Mouse (Mus musculus) embryonic facial prominence, embryonic 11.5 days (tissue): Measurements from ENCODE around the gene Rnaseh2a. TPM values are rescaled to one million over a fixed set of nuclear protein-coding genes. Genes with fewer than 3 reads are reported as not detected.
A peak's percentile ranks its signal among the peaks of the same experiment; 100 is the strongest.

Source experiments
- ATAC-seq: fragments of 200-750 bp; cut with Nextera tagmentation; replicated peaks from 2 replicates; pipeline ENCODE4 v1.8.0; 2017; ENCODE audit warnings: low read depth; ENCODE audit not compliant: insufficient number of reproducible peaks, low FRiP score, low TSS enrichment
- DNase-seq: peaks from one replicate; pipeline ENCODE4 v3.0.0-alpha.2; 2015; ENCODE audit warnings: low spot score
- H3K27ac ChIP-seq: fragments of 300-500 bp; sonication (generic); replicated peaks from 2 replicates; pipeline ENCODE4 v1.5.1; 2014; ENCODE audit warnings: mild to moderate bottlenecking, low read depth, low read length, control low read depth
- H3K27me3 ChIP-seq: fragments of 300-500 bp; sonication (generic); 2 replicates; pipeline ENCODE4 v1.6.1; 2014; ENCODE audit warnings: mild to moderate bottlenecking, low read length, moderate library complexity, mixed read lengths; ENCODE audit not compliant: control insufficient read depth, insufficient read depth
- H3K36me3 ChIP-seq: fragments of 300-500 bp; sonication (generic); replicated peaks from 2 replicates; pipeline ENCODE4 v1.6.1; 2014; ENCODE audit warnings: low read depth, mild to moderate bottlenecking, low read length, moderate library complexity, mixed read lengths; ENCODE audit not compliant: control insufficient read depth, insufficient read depth
- H3K4me1 ChIP-seq: fragments of 300-500 bp; sonication (generic); 2 replicates; pipeline ENCODE4 v1.6.1; 2014; ENCODE audit warnings: low read length, mixed read lengths; ENCODE audit not compliant: control insufficient read depth, insufficient read depth
- H3K4me2 ChIP-seq: fragments of 300-500 bp; sonication (generic); 2 replicates; pipeline ENCODE4 v1.6.1; 2014; ENCODE audit warnings: low read depth, mild to moderate bottlenecking, control low read depth, low read length, moderate library complexity
- H3K4me3 ChIP-seq: fragments of 300-500 bp; sonication (generic); 2 replicates; pipeline ENCODE4 v1.5.1; 2014; ENCODE audit warnings: low read depth, low read length, control low read depth
- H3K9ac ChIP-seq: fragments of 300-500 bp; sonication (generic); replicated peaks from 2 replicates; pipeline ENCODE4 v1.6.1; 2014; ENCODE audit warnings: mild to moderate bottlenecking, control low read depth, low read length
- H3K9me3 ChIP-seq: fragments of 300-500 bp; sonication (generic); replicated peaks from 2 replicates; pipeline ENCODE4 v1.6.1; 2016; ENCODE audit warnings: mild to moderate bottlenecking, low read length, inconsistent platforms, mixed read lengths; ENCODE audit not compliant: control insufficient read depth
- WGBS: fragments of 180-500 bp; shearing (Covaris S2); extraction: QIAGEN DNeasy Blood & Tissue Kit; methylation state at CpG from one replicate; pipeline ENCODE4 v1.1.7; 2014; 5-methylcytosine and 5-hydroxymethylcytosine counted together
- polyA plus RNA-seq: library from polyadenylated mRNA; unstranded; fragments of >200 nt; fragmentation: Nextera tagmentation; extraction: Ambion mirVana; gene quantifications from 2 replicates; pipeline ENCODE4 v1.2.1, GENCODE M21; 2014

The Rnaseh2a gene
- polyA plus RNA-seq, 1 experiment from 2014 or later: 109 TPM

DNA sequence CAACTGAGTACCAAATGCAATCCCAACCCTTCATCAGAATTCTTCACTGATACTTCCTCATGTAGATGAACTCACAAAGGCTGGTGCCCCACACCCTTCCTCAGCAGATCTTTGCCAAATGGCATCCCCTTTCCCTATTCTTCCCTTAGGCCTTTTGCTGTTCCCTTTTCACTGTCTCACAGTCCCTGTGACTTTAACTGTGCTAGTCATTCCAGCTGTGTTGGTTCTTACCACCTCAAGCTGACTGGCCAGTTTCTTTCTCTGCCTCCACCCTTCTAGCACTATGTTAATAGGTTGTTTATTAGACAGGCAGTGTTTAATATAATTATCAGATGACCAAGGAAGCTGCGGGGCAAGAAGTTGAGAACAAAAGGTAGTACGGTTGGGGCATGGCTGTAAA is 917 bp downstream of the Rnaseh2a start:
- peaks cover 3% of the 10 kb centered on the region for H3K36me3 ChIP-seq
- 19% methylated on average over 2 of the region's 2 CpGs for WGBS
- H3K4me2 ChIP-seq: peak overlapping the region; percentile 86
- peak overlapping the region; percentile 78; the same call in 1 of the 2 replicates for H3K27ac ChIP-seq
- peaks cover 7% of the 10 kb centered on the region for H3K4me1 ChIP-seq
- no peaks in the 10 kb centered on the region for H3K9me3 ChIP-seq
- peak overlapping the region; percentile 97 for H3K9ac ChIP-seq
- no peaks in the 10 kb centered on the region for H3K27me3 ChIP-seq
- no peak for DNase-seq
- H3K4me3 ChIP-seq: peak overlapping the region; percentile 63
- ATAC-seq: no peak

- H3K4me2 ChIP-seq: no peak overlapping the region
- H3K27ac ChIP-seq: no peak overlapping the region
- no peaks in the 10 kb centered on the region for H3K9me3 ChIP-seq
- DNase-seq (no peak), ATAC-seq (no peak)
- no peaks in the 10 kb centered on the region for H3K27me3 ChIP-seq
- H3K9ac ChIP-seq: no peak overlapping the region
- H3K4me3 ChIP-seq: no peak overlapping the region
- H3K36me3 ChIP-seq: peaks cover 3% of the 10 kb centered on the region
- WGBS: 87% methylated on average over 13 of the region's 13 CpGs
- peaks cover 7% of the 10 kb centered on the region for H3K4me1 ChIP-seq
These were observed 1.8 kb downstream of the Rnaseh2a start for GRCm38 (mm10) chr8:84967532-84968304.

DNA sequence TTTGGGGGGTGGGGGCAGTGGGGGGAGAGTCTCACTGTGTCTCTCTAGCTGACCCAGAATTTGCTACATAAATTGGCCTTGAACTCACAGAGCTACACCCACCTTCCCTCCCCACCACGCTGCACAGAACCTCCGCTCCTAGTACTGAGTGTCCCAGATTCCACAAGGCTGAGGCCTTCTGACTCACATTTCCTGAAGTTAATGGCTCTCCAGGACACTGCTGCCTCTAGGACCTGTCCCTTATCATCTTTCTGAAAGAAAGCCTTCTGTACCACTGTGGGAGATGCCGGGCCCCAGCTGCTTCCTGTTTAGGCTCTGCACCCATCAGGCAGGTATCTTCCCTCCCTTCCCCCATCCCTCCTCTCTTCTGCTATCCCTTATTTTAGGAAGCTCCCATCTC is 3.0 kb downstream of the Rnaseh2a start:
- no peaks in the 10 kb centered on the region for H3K9me3 ChIP-seq
- H3K27ac ChIP-seq: no peak overlapping the region
- DNase-seq: no peak
- peaks cover 3% of the 10 kb centered on the region for H3K36me3 ChIP-seq
- no peak overlapping the region for H3K4me2 ChIP-seq
- no peak overlapping the region for H3K9ac ChIP-seq
- peaks cover 7% of the 10 kb centered on the region for H3K4me1 ChIP-seq
- ATAC-seq: no peak
- no peaks in the 10 kb centered on the region for H3K27me3 ChIP-seq
- no peak overlapping the region for H3K4me3 ChIP-seq
- 50% methylated on average over 3 of the region's 3 CpGs for WGBS

DNA sequence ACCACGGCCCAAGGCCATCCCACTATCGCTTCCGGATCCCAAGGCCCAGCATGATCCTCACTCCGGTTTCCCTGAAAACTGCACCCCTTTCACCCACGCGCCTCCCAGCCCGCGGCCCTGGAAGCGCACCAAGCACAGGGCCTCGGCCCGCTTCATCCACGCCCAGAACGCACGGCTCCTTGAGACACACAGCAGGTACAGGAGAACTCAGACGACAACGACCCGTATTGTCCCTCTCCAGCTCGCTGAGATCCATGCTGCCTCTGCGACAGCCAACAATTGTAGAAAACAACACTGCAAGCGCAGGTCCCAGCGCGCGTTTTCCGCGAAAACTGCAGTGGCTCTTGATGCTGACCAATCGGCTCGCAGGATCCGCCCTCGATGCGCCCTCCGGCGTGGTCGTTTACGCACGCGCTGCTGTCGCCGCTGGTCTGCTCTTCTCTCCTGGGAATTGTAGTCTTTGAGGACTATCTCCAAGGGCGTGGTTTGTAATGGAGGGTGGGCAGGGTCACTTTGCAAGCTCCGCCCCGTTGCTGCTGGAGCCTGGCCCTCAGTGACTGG is 3.8 kb downstream of the Rnaseh2a start:
- H3K9me3 ChIP-seq: no peaks in the 10 kb centered on the region
- H3K36me3 ChIP-seq: no peaks in the 10 kb centered on the region; the same call in 1 of the 2 replicates
- H3K27ac ChIP-seq: 0 out of 2 replicates have a peak overlapping the region, but pooled peaks have one; percentile 5
- peak overlapping the region; percentile 72 for H3K9ac ChIP-seq
- peak overlapping the region; percentile 85 for H3K4me2 ChIP-seq
- under 1% methylated on average over 41 of the region's 41 CpGs for WGBS
- H3K4me1 ChIP-seq: peaks cover 6% of the 10 kb centered on the region
- ATAC-seq (peak; percentile 62), DNase-seq (peak; percentile 97)
- H3K4me3 ChIP-seq: peak overlapping the region; percentile 66
- H3K27me3 ChIP-seq: no peaks in the 10 kb centered on the region

- WGBS: 85% methylated on average over 4 of the region's 4 CpGs
These were observed 5.6 kb downstream of the Rnaseh2a start for GRCm38 (mm10) chr8:84963952-84964351.

DNA sequence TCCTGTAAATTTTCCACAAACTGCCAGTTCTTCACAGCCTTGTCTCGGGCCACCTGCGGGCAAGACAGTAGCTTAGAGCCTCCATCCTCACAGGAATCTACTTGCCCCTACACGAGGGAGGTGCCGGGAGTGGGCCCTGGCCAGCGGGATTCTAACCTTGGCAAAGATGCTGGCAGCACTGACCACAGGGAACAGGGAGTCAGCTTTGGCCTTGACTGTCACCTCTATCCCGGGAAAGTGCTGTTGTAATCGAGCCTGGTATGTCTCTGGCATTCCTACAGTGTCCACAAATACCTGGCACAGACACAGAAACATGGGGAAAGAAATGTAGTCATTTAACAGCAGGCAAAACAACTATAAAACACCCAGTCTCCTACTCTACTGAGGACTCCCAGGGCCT is 9.8 kb downstream of the Rnaseh2a start:
- H3K4me1 ChIP-seq: no peaks in the 10 kb centered on the region
- WGBS: 93% methylated on average over 7 of the region's 7 CpGs
- no peaks in the 10 kb centered on the region; the same call in 1 of the 2 replicates for H3K36me3 ChIP-seq

More at GRCm38 (mm10) chr8:84963952-84964351, 5.6 kb downstream of the Rnaseh2a start:
- Histone ChIP-seq H3K27me3 (no peaks in the 10 kb centered on the region), H3K9me3 (no peaks in the 10 kb centered on the region), H3K4me3 (peak overlapping the region; percentile 5; the same call in 1 of the 2 replicates), H3K4me1 (peaks cover 2% of the 10 kb centered on the region; the same call in 1 of the 2 replicates), H3K36me3 (no peaks in the 10 kb centered on the region), H3K9ac (no peak overlapping the region), H3K4me2 (no peak overlapping the region), H3K27ac (no peak overlapping the region)
- ATAC-seq (no peak), DNase-seq (no peak)

GRCm38 (mm10) chr8:84956768-84957167 is 12.8 kb downstream of the Rnaseh2a start:
- DNase-seq (peak; percentile 83), ATAC-seq (no peak)
- WGBS: 37% methylated on average over 2 of the region's 2 CpGs
- Histone ChIP-seq H3K4me3 (no peak overlapping the region), H3K4me1 (no peaks in the 10 kb centered on the region), H3K27ac (no peak overlapping the region), H3K9me3 (no peaks in the 10 kb centered on the region), H3K4me2 (no peak overlapping the region), H3K9ac (no peak overlapping the region), H3K27me3 (peaks cover 4% of the 10 kb centered on the region), H3K36me3 (no peaks in the 10 kb centered on the region; the same call in 1 of the 2 replicates)

More for the DNA sequence above, 9.8 kb downstream of the Rnaseh2a start:
- H3K9me3 ChIP-seq: no peaks in the 10 kb centered on the region
- no peak for ATAC-seq
- H3K4me2 ChIP-seq: no peak overlapping the region
- no peak for DNase-seq
- H3K27me3 ChIP-seq: no peaks in the 10 kb centered on the region
- no peak overlapping the region for H3K27ac ChIP-seq
- H3K4me3 ChIP-seq: no peak overlapping the region
- H3K9ac ChIP-seq: no peak overlapping the region
